Mouse (Mus musculus) stomach, postnatal 0 days (tissue): ENCODE data around the gene Mmp21. TPM values are rescaled to one million over a fixed set of nuclear protein-coding genes. Genes with fewer than 3 reads are reported as not detected.
"Not testable (repeated sequence)": the region's sequence is repeated elsewhere in the genome, so short reads cannot be mapped to it uniquely, and the experiment has no call there.

Experiments used
- ATAC-seq: fragments of 200-750 bp; cut with Nextera tagmentation; 2 replicates; pipeline ENCODE4 v1.8.0; 2017; ENCODE audit not compliant: low FRiP score, low TSS enrichment
- DNase-seq: peaks from one replicate; pipeline ENCODE4 v3.0.0-alpha.2; 2016; ENCODE audit warnings: low spot score
- H3K27ac ChIP-seq: fragments of 300-500 bp; sonication (generic); replicated peaks from 2 replicates; pipeline ENCODE4 v1.5.1; 2014; ENCODE audit warnings: mild to moderate bottlenecking, control low read depth
- H3K27me3 ChIP-seq: fragments of 300-500 bp; sonication (generic); 2 replicates; pipeline ENCODE4 v1.6.1; 2014; ENCODE audit warnings: low read length; ENCODE audit not compliant: control insufficient read depth, insufficient read depth
- H3K36me3 ChIP-seq: fragments of 300-500 bp; sonication (generic); 2 replicates; pipeline ENCODE4 v1.6.1; 2014; ENCODE audit warnings: low read length, mixed read lengths; ENCODE audit not compliant: control insufficient read depth, insufficient read depth
- H3K4me1 ChIP-seq: fragments of 300-500 bp; sonication (generic); replicated peaks from 2 replicates; pipeline ENCODE4 v1.6.1; 2014; ENCODE audit warnings: antibody characterized with exemption; ENCODE audit not compliant: control insufficient read depth, insufficient read depth
- H3K4me2 ChIP-seq: fragments of 300-500 bp; sonication (generic); replicated peaks from 2 replicates; pipeline ENCODE4 v1.6.1; 2014; ENCODE audit warnings: low read depth, mild to moderate bottlenecking, control low read depth, moderate library complexity
- H3K4me3 ChIP-seq: fragments of 300-500 bp; sonication (generic); 2 replicates; pipeline ENCODE4 v1.5.1; 2014; ENCODE audit warnings: low read depth, low read length, control low read depth
- H3K9ac ChIP-seq: fragments of 300-500 bp; sonication (generic); 2 replicates; pipeline ENCODE4 v1.6.1; 2014; ENCODE audit warnings: mild to moderate bottlenecking, low read length, control low read depth, mixed read lengths
- H3K9me3 ChIP-seq: fragments of 300-500 bp; sonication (generic); 2 replicates; pipeline ENCODE4 v1.6.1; 2016; ENCODE audit warnings: low read length; ENCODE audit not compliant: control insufficient read depth
- CTCF ChIP-seq: IDR thresholded peaks from 2 replicates; pipeline ENCODE4 v1.5.1; 2016; ENCODE audit warnings: antibody characterized with exemption, low read depth, mild to moderate bottlenecking, moderate library complexity
- EP300 ChIP-seq: optimal IDR thresholded peaks from 2 replicates; pipeline ENCODE3; 2016; ENCODE audit warnings: antibody characterized with exemption
- WGBS: fragments of 180-500 bp; shearing (Covaris S2); extraction: QIAGEN DNeasy Blood & Tissue Kit; methylation state at CpG from one replicate; pipeline ENCODE4 v1.1.7; 2014; 5-methylcytosine and 5-hydroxymethylcytosine counted together
- polyA plus RNA-seq: library from polyadenylated mRNA; unstranded; fragments of >200 nt; fragmentation: Nextera tagmentation; extraction: Ambion mirVana; gene quantifications from 2 replicates; pipeline ENCODE4 v1.2.1, GENCODE M21; 2015

Mmp21 gene
- polyA plus RNA-seq, 1 experiment from 2014 or later = 0.06 TPM

DNA sequence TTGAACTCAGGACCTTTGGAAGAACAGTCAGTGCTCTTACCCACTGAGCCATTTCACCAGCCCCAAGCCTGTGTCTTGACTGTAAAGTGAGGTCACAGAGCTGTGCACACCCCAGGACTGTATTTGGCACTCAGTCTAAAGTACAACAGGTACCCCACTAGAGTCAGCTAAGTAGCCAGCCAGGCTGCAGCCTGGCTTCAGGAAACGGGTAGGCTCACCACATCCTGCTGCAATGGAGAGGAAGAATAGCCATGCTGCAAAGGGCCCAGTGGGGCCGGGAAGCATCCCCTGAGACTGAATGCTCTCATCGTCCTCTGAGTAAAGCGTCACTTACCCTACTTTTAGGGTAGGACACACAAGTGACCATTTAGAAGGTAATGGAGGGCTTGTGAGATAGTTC is 20.0 kb upstream of the Mmp21 start:
- Histone ChIP-seq H3K27ac (no peak overlapping the region), H3K4me3 (no peak overlapping the region), H3K36me3 (0 out of 2 replicates have a peak, but pooled peaks cover 3% of the 10 kb centered on the region), H3K9me3 (no peaks in the 10 kb centered on the region), H3K9ac (no peak overlapping the region), H3K4me2 (no peak overlapping the region), H3K27me3 (no peaks in the 10 kb centered on the region), H3K4me1 (no peaks in the 10 kb centered on the region)
- 78% methylated on average over 4 of the region's 4 CpGs for WGBS
- ATAC-seq = no peak
- TF ChIP-seq CTCF (no peak), EP300 (no peak)
- no peak for DNase-seq

DNA sequence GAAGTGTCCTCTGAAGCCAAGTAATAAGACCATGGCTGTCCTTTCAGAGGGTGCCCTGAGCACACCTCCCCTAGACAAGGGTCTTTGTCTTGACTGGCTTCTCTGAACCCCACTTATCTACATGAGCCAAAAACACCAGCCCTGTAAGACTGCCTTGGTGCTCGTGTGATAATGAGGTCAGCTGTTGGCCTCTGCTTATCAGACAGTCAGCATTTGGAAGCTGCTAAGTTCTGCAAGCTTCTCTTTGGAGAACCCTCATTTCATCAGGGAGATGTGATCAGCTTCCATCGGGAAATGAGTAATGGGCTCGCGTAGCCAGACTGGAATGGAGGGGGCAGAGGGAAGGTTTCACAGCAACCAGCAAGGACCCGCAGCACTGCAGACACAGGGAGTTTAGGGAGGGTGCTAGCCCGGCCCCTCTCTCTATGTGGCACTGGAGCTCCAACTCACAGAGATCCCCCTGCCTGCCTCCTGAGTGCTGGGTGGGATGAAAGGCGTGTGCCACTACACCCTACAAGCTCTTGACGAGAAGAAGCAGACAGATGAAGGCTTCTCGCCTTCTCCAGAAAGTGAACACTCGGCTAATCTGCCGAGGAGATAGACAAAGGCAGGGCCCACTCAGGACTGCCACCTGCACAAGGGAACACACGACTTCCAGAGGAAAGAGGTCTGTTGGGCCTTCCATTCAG is 18.3 kb upstream of the Mmp21 start:
- Histone ChIP-seq H3K4me1 (no peaks in the 10 kb centered on the region), H3K27me3 (no peaks in the 10 kb centered on the region), H3K27ac (no peak overlapping the region), H3K9ac (no peak overlapping the region), H3K36me3 (0 out of 2 replicates have a peak, but pooled peaks cover 3% of the 10 kb centered on the region), H3K4me3 (no peak overlapping the region), H3K9me3 (no peaks in the 10 kb centered on the region), H3K4me2 (no peak overlapping the region)
- WGBS = 84% methylated on average over 12 of the region's 12 CpGs
- TF ChIP-seq EP300 (no peak), CTCF (no peak)
- DNase-seq = no peak
- ATAC-seq = no peak

DNA sequence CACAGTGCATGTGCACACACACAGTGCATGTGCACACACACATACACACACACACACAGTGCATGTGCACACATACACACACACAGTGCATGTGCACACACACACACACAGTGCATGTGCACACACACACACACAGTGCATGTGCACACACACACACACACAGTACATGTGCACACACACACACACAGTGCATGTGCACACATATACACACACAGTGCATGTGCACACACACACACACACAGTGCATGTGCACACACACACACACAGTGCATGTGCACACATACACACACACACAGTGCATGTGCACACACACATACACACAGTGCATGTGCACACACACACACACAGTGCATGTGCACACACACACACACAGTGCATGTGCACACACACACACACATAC is 5.8 kb upstream of the Mmp21 start:
- not testable (repeated sequence) for H3K4me1 ChIP-seq, H3K4me2 ChIP-seq, H3K27me3 ChIP-seq, H3K9ac ChIP-seq, H3K27ac ChIP-seq, H3K4me3 ChIP-seq, ATAC-seq, H3K9me3 ChIP-seq, H3K36me3 ChIP-seq, DNase-seq

DNA sequence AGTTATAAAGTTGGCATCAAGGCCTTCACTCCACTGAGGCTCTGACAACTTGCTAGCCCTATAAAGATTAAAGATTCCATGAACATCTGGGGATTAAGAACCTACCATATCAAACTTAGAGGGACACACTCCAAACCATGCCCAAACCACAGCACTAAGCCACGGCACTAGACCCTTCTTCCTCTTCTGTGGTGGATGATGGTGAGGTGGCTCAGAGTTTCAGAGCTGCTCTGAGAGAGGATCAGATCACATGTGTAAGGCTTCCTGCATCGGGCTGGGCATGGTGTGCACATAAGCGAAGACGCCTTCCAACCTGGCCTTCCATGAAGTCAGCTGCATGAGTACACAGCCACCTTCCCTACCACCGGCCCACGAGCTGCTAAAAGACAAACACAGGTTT is 4.8 kb upstream of the Mmp21 start:
- H3K27ac ChIP-seq = no peak overlapping the region
- 95% methylated on average over 6 of the region's 6 CpGs for WGBS
- no peaks in the 10 kb centered on the region for H3K27me3 ChIP-seq
- no peak overlapping the region for H3K9ac ChIP-seq
- DNase-seq (no peak), ATAC-seq (no peak)
- H3K9me3 ChIP-seq = no peaks in the 10 kb centered on the region
- TF ChIP-seq EP300 = no peak
- no peak for TF ChIP-seq CTCF
- H3K36me3 ChIP-seq = peaks cover 4% of the 10 kb centered on the region; the same call in 1 of the 2 replicates
- no peak overlapping the region for H3K4me2 ChIP-seq
- no peak overlapping the region for H3K4me3 ChIP-seq
- no peaks in the 10 kb centered on the region for H3K4me1 ChIP-seq

DNA sequence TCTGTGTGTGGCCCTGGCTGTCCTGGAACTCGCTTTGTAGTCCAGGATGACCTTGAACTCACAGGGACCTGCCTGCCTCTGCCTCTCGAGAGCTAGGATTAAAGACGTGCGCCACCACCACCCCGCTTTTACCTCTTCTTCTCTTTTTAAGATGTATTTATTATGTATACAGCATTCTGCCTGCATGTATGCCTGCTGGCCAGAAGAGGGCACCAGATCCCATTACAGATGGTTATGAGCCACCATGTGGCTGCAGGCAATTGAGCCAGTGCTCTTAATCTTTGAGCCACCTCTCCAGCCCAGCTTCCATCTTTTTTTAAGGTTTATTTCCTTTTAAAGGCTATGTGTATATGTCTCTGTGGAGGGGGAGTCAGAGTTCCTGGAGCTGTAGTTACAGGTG is 4.2 kb upstream of the Mmp21 start:
- no peaks in the 10 kb centered on the region for H3K9me3 ChIP-seq
- TF ChIP-seq CTCF = peak; percentile 70
- no peak for TF ChIP-seq EP300
- no peak overlapping the region for H3K27ac ChIP-seq
- no peaks in the 10 kb centered on the region for H3K4me1 ChIP-seq
- DNase-seq = no peak
- no peak for ATAC-seq
- WGBS = 84% methylated on average over 5 of the region's 5 CpGs
- H3K27me3 ChIP-seq = no peaks in the 10 kb centered on the region
- no peak overlapping the region for H3K9ac ChIP-seq
- peaks cover 4% of the 10 kb centered on the region; the same call in 1 of the 2 replicates for H3K36me3 ChIP-seq
- H3K4me2 ChIP-seq = no peak overlapping the region
- H3K4me3 ChIP-seq = no peak overlapping the region

DNA sequence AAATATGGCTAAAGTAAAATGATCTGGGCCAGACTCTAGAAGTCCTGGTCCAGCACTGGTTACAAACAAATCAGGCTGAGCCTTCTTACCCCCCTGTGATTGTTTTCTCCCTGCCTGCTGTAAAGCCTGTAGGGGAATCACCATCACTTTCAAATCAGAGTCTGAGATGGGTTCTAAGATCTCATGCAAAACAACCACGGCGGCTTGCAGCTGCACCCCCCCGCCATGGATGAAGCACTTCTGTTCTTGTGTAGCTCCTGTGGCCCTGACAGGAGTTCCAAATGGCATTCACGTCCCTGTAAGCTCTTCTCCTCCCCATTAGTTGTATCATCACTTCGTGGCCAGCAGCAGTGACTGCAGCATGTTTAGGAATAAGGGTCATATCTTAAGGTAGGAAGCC is 3.8 kb upstream of the Mmp21 start:
- no peak for ATAC-seq
- Histone ChIP-seq H3K9me3 (no peaks in the 10 kb centered on the region), H3K27me3 (no peaks in the 10 kb centered on the region), H3K27ac (no peak overlapping the region), H3K36me3 (peaks cover under 1% of the 10 kb centered on the region; the same call in 1 of the 2 replicates), H3K4me2 (no peak overlapping the region), H3K4me1 (no peaks in the 10 kb centered on the region), H3K9ac (no peak overlapping the region), H3K4me3 (no peak overlapping the region)
- TF ChIP-seq CTCF (no peak), EP300 (no peak)
- DNase-seq = no peak
- WGBS = 79% methylated on average over 5 of the region's 5 CpGs
